Comparison of ENCODE assay signal across 19 mouse cellular contexts in genomic region chr5:128940436-128940835, GRCm38 (mm10). TPM values are rescaled to one million over a fixed set of nuclear protein-coding genes. Genes with fewer than 3 reads are reported as not detected.
"Had no signal": no experiment of that assay in that cellular context is flagged by ENCODE, and none has a peak within 500 bp of the region (broad histone marks: within the 10 kb centered on the region; RNA-seq: fewer than 3 reads in every experiment).

No protein-coding gene starts in this region.

- H3K4me2 ChIP-seq: liver, embryonic 12.5 days; lung, embryonic 14.5 days; neural tube, embryonic 13.5 days; neural tube, embryonic 15.5 days had no signal

- H3K9ac ChIP-seq: liver, embryonic 12.5 days; liver, embryonic 14.5 days; lung, embryonic 14.5 days; neural tube, embryonic 13.5 days; neural tube, embryonic 15.5 days had no signal

- H3K4me3 ChIP-seq: liver, embryonic 12.5 days; midbrain, embryonic 10.5 days; myocyte; neural tube, embryonic 13.5 days; neural tube, embryonic 15.5 days had no signal

- H3K36me3 ChIP-seq: liver, embryonic 12.5 days; midbrain, embryonic 10.5 days; neural tube, embryonic 13.5 days; neural tube, embryonic 15.5 days had no signal

- ATAC-seq: liver, embryonic 12.5 days had no signal

- H3K9me3 ChIP-seq: liver, embryonic 12.5 days; midbrain, embryonic 10.5 days; neural tube, embryonic 13.5 days; neural tube, embryonic 15.5 days had no signal

- H3K27me3 ChIP-seq: liver, embryonic 12.5 days; neural tube, embryonic 13.5 days; neural tube, embryonic 15.5 days had no signal

- H3K27ac ChIP-seq: liver, embryonic 12.5 days; liver, embryonic 14.5 days; neural tube, embryonic 13.5 days; neural tube, embryonic 15.5 days had no signal

- H3K4me1 ChIP-seq: liver, embryonic 12.5 days; midbrain, embryonic 10.5 days had no signal

- DNase-seq: lung, adult 18-20 months; lung, embryonic 14.5 days; lung, postnatal 10 days; lung, postnatal 4 days; right cerebral cortex, adult 18-20 months; right cerebral cortex, postnatal 25 days; right cerebral cortex, postnatal 4 days; spleen, adult 18-20 months; thymus, adult 18-20 months; thymus, postnatal 14 days; thymus, postnatal 36 days had no signal

RNA-seq across cellular contexts. Expression of gene Rimbp2, which starts 12.8 kb away (rescaled TPM):
- polyA plus RNA-seq: liver, embryonic 12.5 days; liver, embryonic 16.5 days; lung, embryonic 14.5 days; myocyte; thymus, postnatal 0 days had no signal
